ENCODE assay signal across 8 mouse cellular contexts in genomic region chr7:6155901-6156411, GRCm38 (mm10). TPM values are rescaled to one million over a fixed set of nuclear protein-coding genes. Genes with fewer than 3 reads are reported as not detected.
A peak's percentile ranks its signal among the peaks of the same experiment; 100 is the strongest.
DNase-seq lines count a peak whose midpoint lies in the region; ATAC-seq lines count a peak whose summit lies in the region.

Gene Zfp787 (minus strand): TSS chr7:6155997.

- peak; percentile 95 for DNase-seq in embryo, embryonic 10 days (ENCODE audit: low spot score)
- peak; percentile 98 for DNase-seq in gastrocnemius, postnatal 14 days
- peak; percentile 97 to 99 for DNase-seq in left cerebral cortex, postnatal 10 days (ENCODE audit: extremely low spot score in 1 of 2, low spot score in 2 of 2)
- DNase-seq in right cerebral cortex, postnatal 25 days: peak; percentile 96
- DNase-seq in urinary bladder, postnatal 4 days (ENCODE audit: low spot score in 2 of 2): peak; percentile 96 to 98

- intact Hi-C loops in gastrocnemius, postnatal 14 days (cut with DNase I; ENCODE audit: low total_unique reads): no loop called here
- intact Hi-C loops in left cerebral cortex, postnatal 10 days (cut with DNase I): no loop called here

- peak; percentile 86 for ATAC-seq in activated CD4-positive, CD25-positive, alpha-beta regulatory T cell, adult 4 months
- peak; percentile 89 for ATAC-seq in inflammation-experienced regulatory T-cells, adult 6 months
- peak; percentile 76 for ATAC-seq in megakaryocyte-erythroid progenitor cell, adult 5-6 weeks (replicated peaks; ENCODE audit: low FRiP score, low TSS enrichment, poor library complexity, severe bottlenecking)

RNA-seq across cellular contexts. Expression of gene Zfp787, which starts in this region (rescaled TPM):
- polyA plus RNA-seq in activated CD4-positive, CD25-positive, alpha-beta regulatory T cell, adult 4 months (2017; shearing (Covaris generic)): 1 to 10 TPM; 4.9 to 9.3 TPM
- total RNA-seq in gastrocnemius, postnatal 14 days (2021): 10 to 100 TPM; 32.0 to 32.6 TPM
- polyA plus RNA-seq in inflammation-experienced regulatory T-cells, adult 6 months (2017; shearing (Covaris generic)): 1 to 10 TPM; 4.2 to 5.8 (median 4.3) TPM
- 10 to 100 TPM; 26.1 to 27.2 TPM for total RNA-seq in left cerebral cortex, postnatal 10 days (2021)
- 21.9 and 43.6 TPM in 2 replicates for total RNA-seq in megakaryocyte-erythroid progenitor cell, adult 5-6 weeks (2014; fragmentation: Nextera tagmentation)
- total RNA-seq in megakaryocyte-erythroid progenitor cell, adult 5-6 weeks (2017): 16.7 and 17.3 TPM in 2 replicates

Comparison
In these comparisons a context has a peak if more than half of its experiments do, and no peak if none do; other contexts are left out.
1. Peak in every context shown above with its lines: DNase-seq and ATAC-seq.